Mouse (Mus musculus): ENCODE measurements around the gene Vta1.

DNA sequence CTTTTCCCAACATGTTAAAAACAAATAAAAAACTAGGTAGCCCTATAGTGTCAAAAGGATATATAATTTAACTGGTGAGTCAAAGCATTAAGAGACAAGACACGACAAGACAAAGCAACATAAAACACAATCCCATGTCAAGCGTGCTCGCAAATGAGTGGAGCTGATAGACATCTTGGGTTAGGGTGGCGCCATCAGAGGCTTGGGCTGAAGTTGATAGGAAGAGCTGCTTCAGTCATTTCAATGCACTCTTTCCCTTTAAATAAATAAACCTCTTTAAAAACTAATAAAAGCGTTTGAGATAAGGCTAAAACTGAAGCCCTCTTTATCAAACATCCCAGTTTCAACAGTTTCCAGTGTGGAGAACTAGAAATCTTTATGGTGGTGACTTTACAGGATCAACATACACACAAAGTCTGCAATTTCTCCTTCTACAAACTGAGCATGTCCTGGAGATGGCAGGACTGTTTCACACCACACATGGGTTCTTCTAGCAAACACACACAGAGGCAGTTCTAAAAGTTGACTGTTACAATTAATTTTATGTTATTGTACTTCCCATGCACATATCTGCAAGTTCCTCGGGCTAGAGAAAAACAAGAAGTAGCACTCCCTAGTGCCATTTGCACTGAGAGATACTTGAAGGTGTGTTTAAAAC, 16.4 kb downstream of the Vta1 start:
- TF ChIP-seq CTCF (IDR thresholded peaks at IDR 0.05; ENCODE audit: control insufficient read depth, insufficient read depth, insufficient replicate concordance, low read depth, low read length) (no peak), POLR2A (IDR thresholded peaks at IDR 0.05; ENCODE audit: control insufficient read depth, low read depth, low read length) (no peak)

Measured in testis, adult 2 months (tissue).